Mouse (Mus musculus) MEL (cell line): Measurements from ENCODE around the gene Magix. TPM values are rescaled to one million over a fixed set of nuclear protein-coding genes. Genes with fewer than 3 reads are reported as not detected.

Experiments
- DNase-seq: peaks from one replicate; pipeline ENCODE4 v3.0.0; 2011; ENCODE audit warnings: low read depth, low spot score
- H3K27ac ChIP-seq: 2 replicates; pipeline ENCODE4 v1.5.1; 2012; ENCODE audit warnings: low read depth, mild to moderate bottlenecking, control low read depth, low read length, moderate library complexity; ENCODE audit not compliant: control insufficient read depth
- H3K27me3 ChIP-seq, 2 experiments: fragments of 150-350 bp in 1 of 2; sonication (generic) in 1 of 2; 2 replicates each; pipeline ENCODE4 v1.6.1; 2012; ENCODE audit warnings: low read length in 2 of 2, mild to moderate bottlenecking in 2 of 2, improper control_type of control experiment in 1 of 2, moderate library complexity in 1 of 2; ENCODE audit not compliant: insufficient read depth in 2 of 2, control insufficient read depth in 1 of 2
- H3K36me3 ChIP-seq, 2 experiments: 2 replicates each; pipeline ENCODE4 v1.6.1; 2012 to 2014; ENCODE audit warnings: low read length in 2 of 2, improper control_type of control experiment in 1 of 2, inconsistent platforms in 1 of 2, mild to moderate bottlenecking in 1 of 2; ENCODE audit not compliant: insufficient read depth in 2 of 2, control insufficient read depth in 1 of 2
- H3K4me1 ChIP-seq, 2 experiments: fragments of 150-350 bp in 1 of 2; sonication (generic) in 1 of 2; 2 replicates each; pipeline ENCODE4 v1.6.1; 2012; ENCODE audit warnings: low read length in 2 of 2, improper control_type of control experiment in 1 of 2, mild to moderate bottlenecking in 1 of 2; ENCODE audit not compliant: insufficient read depth in 2 of 2, control insufficient read depth in 1 of 2
- H3K4me3 ChIP-seq, 2 experiments: fragments of 150-350 bp in 1 of 2; sonication (generic) in 1 of 2; 2 replicates each; pipeline ENCODE4 v1.5.1; 2012; ENCODE audit warnings: low read depth in 2 of 2, low read length in 2 of 2, mild to moderate bottlenecking in 2 of 2, moderate library complexity in 2 of 2, control low read depth in 1 of 2, improper control_type of control experiment in 1 of 2; ENCODE audit not compliant: control insufficient read depth in 1 of 2, insufficient read depth in 1 of 2
- H3K79me2 ChIP-seq: 2 replicates; pipeline ENCODE4 v1.6.1; 2012; ENCODE audit warnings: mild to moderate bottlenecking, low read length, moderate library complexity; ENCODE audit not compliant: control insufficient read depth, poor library complexity, insufficient read depth
- H3K9ac ChIP-seq: 2 replicates; pipeline ENCODE4 v1.6.1; 2012; ENCODE audit warnings: low read depth, mild to moderate bottlenecking, control low read depth, low read length, moderate library complexity; ENCODE audit not compliant: control insufficient read depth, poor library complexity, severe bottlenecking
- H3K9me3 ChIP-seq: fragments of 150-350 bp; sonication (generic); replicated peaks from 2 replicates; pipeline ENCODE4 v1.6.1; 2012; ENCODE audit warnings: mild to moderate bottlenecking, low read length, improper control_type of control experiment, moderate library complexity; ENCODE audit not compliant: insufficient read depth
- BHLHE40 ChIP-seq: IDR thresholded peaks from 2 replicates; pipeline ENCODE4 v1.6.1; 2012; ENCODE audit warnings: low read depth, mild to moderate bottlenecking, inconsistent platforms, low read length, improper control_type of control experiment, borderline replicate concordance
- CHD1 ChIP-seq: IDR thresholded peaks from 2 replicates; pipeline ENCODE4 v1.6.1; 2012; ENCODE audit warnings: low read depth, mild to moderate bottlenecking, inconsistent platforms, low read length, improper control_type of control experiment
- CHD2 ChIP-seq: IDR thresholded peaks from 2 replicates; pipeline ENCODE4 v1.6.1; 2011; ENCODE audit warnings: low read length, improper control_type of control experiment
- CTCF ChIP-seq, 3 experiments: IDR thresholded peaks in 2 of 3; conservative IDR thresholded peaks in 1 of 3; 2 replicates each; pipeline ENCODE4 v1.5.1; 2011 to 2012; ENCODE audit warnings: low read length in 3 of 3, low read depth in 2 of 3, mild to moderate bottlenecking in 2 of 3, improper control_type of control experiment in 1 of 3, inconsistent platforms in 1 of 3, mixed read lengths in 1 of 3, moderate library complexity in 1 of 3; ENCODE audit not compliant: control insufficient read depth in 1 of 3, insufficient read depth in 1 of 3, poor library complexity in 1 of 3, severe bottlenecking in 1 of 3
- E2F4 ChIP-seq: IDR thresholded peaks from 2 replicates; pipeline ENCODE4 v1.6.1; 2011; ENCODE audit warnings: low read depth, low read length, improper control_type of control experiment, borderline replicate concordance
- ELF1 ChIP-seq: IDR thresholded peaks from 2 replicates; pipeline ENCODE4 v1.6.1; 2014; ENCODE audit warnings: low read depth, mild to moderate bottlenecking, inconsistent platforms, low read length, improper control_type of control experiment, moderate library complexity
- EP300 ChIP-seq, 2 experiments: IDR thresholded peaks; 2 replicates each; pipeline ENCODE4 v1.6.1; 2011; ENCODE audit warnings: improper control_type of control experiment in 2 of 2, low read length in 2 of 2, low read depth in 1 of 2, mild to moderate bottlenecking in 1 of 2
- ETS1 ChIP-seq: IDR thresholded peaks from 2 replicates; pipeline ENCODE4 v1.6.1; 2012; ENCODE audit warnings: low read depth, mild to moderate bottlenecking, inconsistent platforms, low read length, improper control_type of control experiment, moderate library complexity
- GABPA ChIP-seq: IDR thresholded peaks from 2 replicates; pipeline ENCODE4 v1.6.1; 2012; ENCODE audit warnings: low read depth, mild to moderate bottlenecking, inconsistent platforms, low read length, improper control_type of control experiment, moderate library complexity
- GATA1 ChIP-seq: IDR thresholded peaks from 2 replicates; pipeline ENCODE4 v1.6.1; 2011; ENCODE audit warnings: low read depth, low read length, improper control_type of control experiment
- HCFC1 ChIP-seq: IDR thresholded peaks from 2 replicates; pipeline ENCODE4 v1.6.1; 2012; ENCODE audit warnings: low read depth, mild to moderate bottlenecking, inconsistent platforms, low read length, improper control_type of control experiment, moderate library complexity
- JUND ChIP-seq: IDR thresholded peaks from 2 replicates; pipeline ENCODE4 v1.6.1; 2011; ENCODE audit warnings: low read depth, mild to moderate bottlenecking, improper control_type of control experiment, low read length
- KAT2A ChIP-seq: conservative IDR thresholded peaks from 2 replicates; pipeline ENCODE4 v1.6.1; 2012; ENCODE audit warnings: low read depth, low read length, improper control_type of control experiment, inconsistent platforms
- MAFK ChIP-seq: IDR thresholded peaks from 2 replicates; pipeline ENCODE4 v1.6.1; 2011; ENCODE audit warnings: low read depth, mild to moderate bottlenecking, low read length, improper control_type of control experiment, borderline replicate concordance
- MAX ChIP-seq: IDR thresholded peaks from 2 replicates; pipeline ENCODE4 v1.6.1; 2011; ENCODE audit warnings: low read length, improper control_type of control experiment
- MAZ ChIP-seq: IDR thresholded peaks from 2 replicates; pipeline ENCODE4 v1.6.1; 2012; ENCODE audit warnings: low read depth, mild to moderate bottlenecking, inconsistent platforms, low read length, improper control_type of control experiment
- MEF2A ChIP-seq: IDR thresholded peaks from 2 replicates; pipeline ENCODE4 v1.6.1; 2014; ENCODE audit warnings: low read depth, mild to moderate bottlenecking, inconsistent platforms, low read length, improper control_type of control experiment; ENCODE audit not compliant: poor library complexity, insufficient replicate concordance, severe bottlenecking; ENCODE audit errors: extremely low read depth
- MXI1 ChIP-seq: IDR thresholded peaks from 2 replicates; pipeline ENCODE4 v1.6.1; 2011; ENCODE audit warnings: mild to moderate bottlenecking, low read depth, low read length, improper control_type of control experiment
- MYB ChIP-seq: IDR thresholded peaks from 2 replicates; pipeline ENCODE4 v1.6.1; 2011; ENCODE audit warnings: mild to moderate bottlenecking, low read depth, low read length, improper control_type of control experiment
- NELFE ChIP-seq: IDR thresholded peaks from 2 replicates; pipeline ENCODE4 v1.6.1; 2011; ENCODE audit warnings: low read depth, low read length, improper control_type of control experiment
- NRF1 ChIP-seq: IDR thresholded peaks from 2 replicates; pipeline ENCODE4 v1.6.1; 2014; ENCODE audit warnings: low read depth, mild to moderate bottlenecking, inconsistent platforms, low read length, improper control_type of control experiment, moderate library complexity; ENCODE audit not compliant: poor library complexity, insufficient read depth, severe bottlenecking
- POLR2A ChIP-seq, 2 experiments: IDR thresholded peaks; 2 replicates each; pipeline ENCODE4 v1.6.1; 2011 to 2012; ENCODE audit warnings: low read length in 2 of 2, mild to moderate bottlenecking in 2 of 2, control low read depth in 1 of 2, improper control_type of control experiment in 1 of 2, low read depth in 1 of 2, moderate library complexity in 1 of 2; ENCODE audit not compliant: control insufficient read depth in 1 of 2, insufficient read depth in 1 of 2, poor library complexity in 1 of 2
- POLR2AphosphoS2 ChIP-seq: IDR thresholded peaks from 2 replicates; pipeline ENCODE4 v1.6.1; 2011; ENCODE audit warnings: low read length, improper control_type of control experiment
- POLR2AphosphoS5 ChIP-seq: IDR thresholded peaks from 2 replicates; pipeline ENCODE4 v1.6.1; 2012; ENCODE audit warnings: low read depth, borderline replicate concordance, mild to moderate bottlenecking, inconsistent platforms, low read length, moderate library complexity, mixed read lengths
- RAD21 ChIP-seq: IDR thresholded peaks from 2 replicates; pipeline ENCODE4 v1.6.1; 2011; ENCODE audit warnings: mild to moderate bottlenecking, low read depth, low read length, improper control_type of control experiment
- RCOR1 ChIP-seq: IDR thresholded peaks from 2 replicates; pipeline ENCODE4 v1.6.1; 2012; ENCODE audit warnings: low read depth, mild to moderate bottlenecking, inconsistent platforms, low read length, improper control_type of control experiment
- SIN3A ChIP-seq: IDR thresholded peaks from 2 replicates; pipeline ENCODE4 v1.6.1; 2012; ENCODE audit warnings: low read length, improper control_type of control experiment, inconsistent platforms
- SMC3 ChIP-seq: IDR thresholded peaks from 2 replicates; pipeline ENCODE4 v1.6.1; 2011; ENCODE audit warnings: low read depth, low read length, improper control_type of control experiment
- TAL1 ChIP-seq: IDR thresholded peaks from 2 replicates; pipeline ENCODE4 v1.6.1; 2012; ENCODE audit warnings: mild to moderate bottlenecking, inconsistent platforms, low read length, moderate library complexity, mixed read lengths
- TBP ChIP-seq: IDR thresholded peaks from 2 replicates; pipeline ENCODE4 v1.8.0; 2011; ENCODE audit warnings: low read depth, low read length, improper control_type of control experiment
- UBTF ChIP-seq: IDR thresholded peaks from 2 replicates; pipeline ENCODE4 v1.6.1; 2012; ENCODE audit warnings: low read depth, mild to moderate bottlenecking, inconsistent platforms, low read length, improper control_type of control experiment, moderate library complexity, borderline replicate concordance; ENCODE audit not compliant: insufficient read depth
- USF1 ChIP-seq: IDR thresholded peaks from 2 replicates; pipeline ENCODE4 v1.6.1; 2014; ENCODE audit warnings: low read depth, mild to moderate bottlenecking, inconsistent platforms, low read length, improper control_type of control experiment, moderate library complexity
- USF2 ChIP-seq, 2 experiments: IDR thresholded peaks; 2 replicates each; pipeline ENCODE4 v1.6.1; 2011 to 2012; ENCODE audit warnings: improper control_type of control experiment in 2 of 2, low read length in 2 of 2, borderline replicate concordance in 1 of 2, inconsistent platforms in 1 of 2, low read depth in 1 of 2, mild to moderate bottlenecking in 1 of 2; ENCODE audit not compliant: insufficient read depth in 1 of 2
- ZC3H11A ChIP-seq: IDR thresholded peaks from 2 replicates; pipeline ENCODE4 v1.6.1; 2012; ENCODE audit warnings: low read depth, mild to moderate bottlenecking, inconsistent platforms, low read length, improper control_type of control experiment
- ZKSCAN1 ChIP-seq: IDR thresholded peaks from 2 replicates; pipeline ENCODE4 v1.6.1; 2012; ENCODE audit warnings: low read depth, mild to moderate bottlenecking, inconsistent platforms, low read length, improper control_type of control experiment, moderate library complexity
- ZMIZ1 ChIP-seq: IDR thresholded peaks from 2 replicates; pipeline ENCODE4 v1.6.1; 2012; ENCODE audit warnings: low read depth, mild to moderate bottlenecking, inconsistent platforms, low read length, improper control_type of control experiment, moderate library complexity
- ZNF384 ChIP-seq: IDR thresholded peaks from 2 replicates; pipeline ENCODE4 v1.6.1; 2012; ENCODE audit warnings: low read depth, mild to moderate bottlenecking, inconsistent platforms, low read length, improper control_type of control experiment
- polyA plus RNA-seq, 2 experiments: library from polyadenylated mRNA; stranded (reverse) in 1 of 2; unstranded in 1 of 2; fragments of >175 nt in 1 of 2; fragments of >200 nt in 1 of 2; gene quantifications; 2 replicates each; pipeline versions ENCODE4 v1.2.1 to v1.2.4; 2012; ENCODE audit warnings: low replicate concordance in 2 of 2, low read depth in 1 of 2; ENCODE audit not compliant: insufficient read length in 2 of 2, insufficient read depth in 1 of 2, missing spikeins in 1 of 2
- total RNA-seq: library from RNA; depleted of rRNA; stranded (reverse); fragments of 300-350 nt; gene quantifications from 2 replicates; pipeline ENCODE4 v1.2.3, GENCODE M21; 2012

Magix gene
- total and polyA plus RNA-seq, 3 experiments: 0.15 to 0.33 TPM; not detected in 1

GRCm38 (mm10) chrX:7696954-7697381 lies 15.9 kb upstream of the Magix start, which contains the start of gene Gpkow:
TSS of gene Gpkow (plus strand) at chrX:7697131.
- H3K79me2 ChIP-seq: peaks cover 23% of the 10 kb centered on the region
- peak within 1 kb of the TSS; percentile 81 to 82 for H3K4me3 ChIP-seq
- no peaks in the 10 kb centered on the region for H3K9me3 ChIP-seq
- peaks cover 0 to 9% of the 10 kb centered on the region in 2 experiments; a peak in 1 of 4 replicates for H3K4me1 ChIP-seq
- peaks cover 0 to 6% of the 10 kb centered on the region in 2 experiments; a peak in 2 of 4 replicates for H3K36me3 ChIP-seq
- peak within 1 kb of the TSS; percentile 40 for H3K27ac ChIP-seq
- H3K9ac ChIP-seq: peak within 1 kb of the TSS; percentile 75
- H3K27me3 ChIP-seq: no peaks in the 10 kb centered on the region
- DNase-seq: peak; percentile 98
- TF ChIP-seq CHD1 (no peak), GABPA (no peak), CTCF (IDR thresholded peaks at IDR 0.05 in 2 of 3, conservative IDR thresholded peaks at IDR 0.05 in 1 of 3; ENCODE audit: control insufficient read depth in 1 of 3, insufficient read depth in 1 of 3, low read depth in 2 of 3, low read length in 3 of 3, poor library complexity in 1 of 3, severe bottlenecking in 1 of 3) (no peak), ZC3H11A (no peak), GATA1 (peak; percentile 11; the same call in 1 of the 2 replicates), JUND (no peak), MAX (peak; percentile 34; the same call in 1 of the 2 replicates), TBP (peak; percentile 82), ETS1 (peak; percentile 69), USF1 (peak; percentile 60), POLR2AphosphoS2 (peak; percentile 84; the same call in 1 of the 2 replicates), UBTF (no peak), ZKSCAN1 (no peak), TAL1 (no peak), SMC3 (no peak), MYB (no peak), POLR2AphosphoS5 (no peak), MEF2A (no peak), MXI1 (peak; percentile 78), EP300 (IDR thresholded peaks at IDR 0.05; ENCODE audit: low read depth in 1 of 2, low read length in 2 of 2) (no peak), MAFK (no peak), POLR2A (IDR thresholded peaks at IDR 0.05; ENCODE audit: control insufficient read depth in 1 of 2, insufficient read depth in 1 of 2, low read depth in 1 of 2, low read length in 2 of 2, poor library complexity in 1 of 2) (peak; percentile 81 to 95), NELFE (peak; percentile 91), SIN3A (peak; percentile 97), ZMIZ1 (peak; percentile 75; the same call in 1 of the 2 replicates), BHLHE40 (peak; percentile 86; the same call in 1 of the 2 replicates), RAD21 (no peak), NRF1 (peak; percentile 68), ZNF384 (no peak), MAZ (no peak), RCOR1 (no peak; the same call in 1 of the 2 replicates), ELF1 (peak; percentile 95), KAT2A (peak; percentile 96), CHD2 (no peak), E2F4 (no peak), HCFC1 (peak; percentile 99), USF2 (IDR thresholded peaks at IDR 0.05; ENCODE audit: borderline replicate concordance in 1 of 2, insufficient read depth in 1 of 2, low read depth in 1 of 2, low read length in 2 of 2) (no peak)
